In the genomic region with DNA sequence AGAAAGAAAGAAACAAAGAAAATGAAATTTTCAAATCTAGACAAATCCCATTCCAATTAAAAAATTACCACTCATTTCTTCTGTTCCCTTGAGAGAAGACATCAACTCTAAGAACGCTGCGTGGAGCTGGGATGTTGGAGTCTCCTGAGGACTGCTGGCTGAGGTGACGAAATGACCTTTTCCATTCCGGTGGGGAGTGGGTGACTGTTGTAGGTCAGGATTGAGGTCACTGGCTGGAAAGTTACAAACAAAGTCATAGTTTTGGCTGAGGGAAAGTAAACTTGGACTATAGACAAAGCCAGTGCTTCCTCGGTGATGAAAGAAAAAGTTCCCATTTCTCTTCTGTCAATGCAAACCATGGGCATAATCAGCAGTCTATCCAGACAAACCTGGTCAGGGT, we compare ENCODE assay signal across 13 mouse cellular contexts. TPM values are rescaled to one million over a fixed set of nuclear protein-coding genes. Genes with fewer than 3 reads are reported as not detected.
"Had no signal": no experiment of that assay in that cellular context is flagged by ENCODE, and none has a peak within 500 bp of the region (broad histone marks: within the 10 kb centered on the region; RNA-seq: fewer than 3 reads in every experiment).

No protein-coding gene starts in this region.

- DNase-seq: kidney, adult 11 months; kidney, adult 9 months; kidney, postnatal 10 days; kidney, postnatal 4 days; liver, embryonic 13.5 days; lung, embryonic 14.5 days; right cerebral cortex, postnatal 14 days; thymus, postnatal 36 days had no signal

- H3K36me3 ChIP-seq: limb, embryonic 13.5 days; liver, embryonic 13.5 days; midbrain, embryonic 12.5 days had no signal

- H3K9me3 ChIP-seq: limb, embryonic 13.5 days; liver, embryonic 13.5 days; midbrain, embryonic 12.5 days had no signal

- H3K4me2 ChIP-seq: limb, embryonic 13.5 days; liver, embryonic 13.5 days; lung, embryonic 14.5 days; midbrain, embryonic 12.5 days had no signal

- H3K4me3 ChIP-seq: layer of hippocampus, adult 2 months; limb, embryonic 13.5 days; liver, embryonic 13.5 days; midbrain, embryonic 12.5 days had no signal

- H3K4me1 ChIP-seq: liver, embryonic 13.5 days had no signal

- H3K9ac ChIP-seq: limb, embryonic 13.5 days; liver, embryonic 13.5 days; lung, embryonic 14.5 days; midbrain, embryonic 12.5 days had no signal

- H3K27ac ChIP-seq: layer of hippocampus, adult 2 months; limb, embryonic 13.5 days; liver, embryonic 13.5 days; midbrain, embryonic 12.5 days had no signal

RNA-seq across cellular contexts. Expression of gene Fgf2, which starts 5.3 kb away (rescaled TPM):
- total RNA-seq: megakaryocyte-erythroid progenitor cell, adult 5-6 weeks had no signal

RNA-seq across cellular contexts. Expression of gene Cetn4, which starts 30.3 kb away (rescaled TPM):
- polyA plus RNA-seq: small intestine, adult 2 months had no signal
